Mouse (Mus musculus) lung, embryonic 16.5 days (tissue): ENCODE results near the gene Mnx1. TPM values are rescaled to one million over a fixed set of nuclear protein-coding genes. Genes with fewer than 3 reads are reported as not detected.
A peak's percentile ranks its signal among the peaks of the same experiment; 100 is the strongest.

Experiments used
- ATAC-seq: fragments of 200-750 bp; cut with Nextera tagmentation; 2 replicates; pipeline ENCODE4 v1.8.0; 2017; ENCODE audit warnings: low read depth, mild to moderate bottlenecking, moderate library complexity
- H3K27ac ChIP-seq: fragments of 300-500 bp; sonication (generic); 2 replicates; pipeline ENCODE4 v1.5.1; 2014; ENCODE audit warnings: mild to moderate bottlenecking, control low read depth, low read length
- H3K27me3 ChIP-seq: fragments of 300-500 bp; sonication (generic); 2 replicates; pipeline ENCODE4 v1.6.1; 2014; ENCODE audit warnings: low read depth, low read length, mixed read lengths; ENCODE audit not compliant: control insufficient read depth, insufficient read depth
- H3K36me3 ChIP-seq: fragments of 300-500 bp; sonication (generic); 2 replicates; pipeline ENCODE4 v1.6.1; 2014; ENCODE audit warnings: low read length; ENCODE audit not compliant: control insufficient read depth, insufficient read depth
- H3K4me1 ChIP-seq: fragments of 300-500 bp; sonication (generic); replicated peaks from 2 replicates; pipeline ENCODE4 v1.6.1; 2014; ENCODE audit warnings: low read length, mixed read lengths; ENCODE audit not compliant: control insufficient read depth, insufficient read depth
- H3K4me2 ChIP-seq: fragments of 300-500 bp; sonication (generic); 2 replicates; pipeline ENCODE4 v1.6.1; 2014; ENCODE audit warnings: low read depth, low read length, control low read depth
- H3K4me3 ChIP-seq: fragments of 300-500 bp; sonication (generic); 2 replicates; pipeline ENCODE4 v1.5.1; 2014; ENCODE audit warnings: mild to moderate bottlenecking, low read length, control low read depth
- H3K9ac ChIP-seq: fragments of 300-500 bp; sonication (generic); 2 replicates; pipeline ENCODE4 v1.6.1; 2014; ENCODE audit warnings: low read length, control low read depth
- H3K9me3 ChIP-seq: fragments of 300-500 bp; sonication (generic); 2 replicates; pipeline ENCODE4 v1.6.1; 2016; ENCODE audit warnings: low read length; ENCODE audit not compliant: control insufficient read depth
- WGBS: fragments of 180-500 bp; shearing (Covaris S2); extraction: QIAGEN DNeasy Blood & Tissue Kit; methylation state at CpG from one replicate; pipeline ENCODE4 v1.1.7; 2014; 5-methylcytosine and 5-hydroxymethylcytosine counted together
- polyA plus RNA-seq: library from polyadenylated mRNA; unstranded; fragments of >200 nt; fragmentation: Nextera tagmentation; extraction: Ambion mirVana; gene quantifications from 2 replicates; pipeline ENCODE4 v1.2.1, GENCODE M21; 2015

The Mnx1 gene
- not detected in 2 replicates for polyA plus RNA-seq

- H3K9ac ChIP-seq, result peak within 1 kb of the TSS; percentile 7; the same call in 1 of the 2 replicates
- no peak within 1 kb of the TSS for H3K27ac ChIP-seq
- peaks cover 12% of the 10 kb centered on the region for H3K4me1 ChIP-seq
- H3K9me3 ChIP-seq, result no peaks in the 10 kb centered on the region
- H3K4me3 ChIP-seq, result peak within 1 kb of the TSS; percentile 43
- under 1% methylated on average over 65 of the region's 65 CpGs for WGBS
- no peaks in the 10 kb centered on the region for H3K36me3 ChIP-seq
- peaks cover 97% of the 10 kb centered on the region for H3K27me3 ChIP-seq
- peak; percentile 51; the same call in 1 of the 2 replicates for ATAC-seq
- H3K4me2 ChIP-seq, result peak within 1 kb of the TSS; percentile 68
Measured at GRCm38 (mm10) chr5:29478208-29479197, at the start of gene Mnx1. TSS of gene Mnx1 (minus strand) at chr5:29478470.

GRCm38 (mm10) chr5:29516432-29516831 lies 38.2 kb upstream of the Mnx1 start:
- no peak overlapping the region for H3K4me3 ChIP-seq
- no peaks in the 10 kb centered on the region for H3K9me3 ChIP-seq
- no peak overlapping the region for H3K27ac ChIP-seq
- H3K36me3 ChIP-seq, result no peaks in the 10 kb centered on the region
- no peak for ATAC-seq
- no peak overlapping the region for H3K9ac ChIP-seq
- no peak overlapping the region for H3K4me2 ChIP-seq
- WGBS, result 74% methylated on average over 5 of the region's 5 CpGs
- no peaks in the 10 kb centered on the region for H3K27me3 ChIP-seq
- no peaks in the 10 kb centered on the region for H3K4me1 ChIP-seq

GRCm38 (mm10) chr5:29515888-29516287 lies 37.6 kb upstream of the Mnx1 start:
- no peak overlapping the region for H3K9ac ChIP-seq
- WGBS, result 74% methylated on average over 3 of the region's 3 CpGs

GRCm38 (mm10) chr5:29507013-29507412 lies 28.7 kb upstream of the Mnx1 start:
- ATAC-seq, result 0 out of 2 replicates have a peak, but pooled peaks have one; percentile 45
- no peak overlapping the region for H3K9ac ChIP-seq
- no peaks in the 10 kb centered on the region for H3K27me3 ChIP-seq
- WGBS, result 50% methylated on average over 3 of the region's 3 CpGs
- H3K27ac ChIP-seq, result no peak overlapping the region
- no peaks in the 10 kb centered on the region for H3K4me1 ChIP-seq
- no peak overlapping the region for H3K4me3 ChIP-seq
- no peaks in the 10 kb centered on the region for H3K36me3 ChIP-seq
- H3K4me2 ChIP-seq, result no peak overlapping the region
- no peaks in the 10 kb centered on the region for H3K9me3 ChIP-seq

More at GRCm38 (mm10) chr5:29515888-29516287, 37.6 kb upstream of the Mnx1 start:
- no peak overlapping the region for H3K27ac ChIP-seq
- H3K4me3 ChIP-seq, result no peak overlapping the region
- H3K36me3 ChIP-seq, result no peaks in the 10 kb centered on the region
- H3K9me3 ChIP-seq, result no peaks in the 10 kb centered on the region
- ATAC-seq, result no peak
- no peaks in the 10 kb centered on the region for H3K27me3 ChIP-seq
- H3K4me2 ChIP-seq, result no peak overlapping the region
- H3K4me1 ChIP-seq, result no peaks in the 10 kb centered on the region

GRCm38 (mm10) chr5:29487321-29487720 lies 9.1 kb upstream of the Mnx1 start:
- Histone ChIP-seq H3K9me3 (no peaks in the 10 kb centered on the region), H3K27ac (no peak overlapping the region), H3K27me3 (peaks cover 74% of the 10 kb centered on the region), H3K4me2 (no peak overlapping the region), H3K4me3 (no peak overlapping the region), H3K9ac (no peak overlapping the region), H3K4me1 (no peaks in the 10 kb centered on the region), H3K36me3 (no peaks in the 10 kb centered on the region)
- 24% methylated on average over 13 of the region's 13 CpGs for WGBS
- ATAC-seq, result no peak

GRCm38 (mm10) chr5:29485941-29486320 lies 7.7 kb upstream of the Mnx1 start:
- Histone ChIP-seq H3K4me1 (no peaks in the 10 kb centered on the region), H3K9me3 (no peaks in the 10 kb centered on the region), H3K4me2 (no peak overlapping the region), H3K9ac (no peak overlapping the region), H3K27ac (no peak overlapping the region), H3K27me3 (peaks cover 82% of the 10 kb centered on the region), H3K36me3 (no peaks in the 10 kb centered on the region), H3K4me3 (no peak overlapping the region)
- WGBS, result 3% methylated on average over 10 of the region's 10 CpGs
- no peak for ATAC-seq

- 1% methylated on average over 38 of the region's 38 CpGs for WGBS
- no peaks in the 10 kb centered on the region for H3K9me3 ChIP-seq
- H3K27ac ChIP-seq, result no peak overlapping the region
- no peak overlapping the region for H3K9ac ChIP-seq
- H3K4me1 ChIP-seq, result no peaks in the 10 kb centered on the region
- H3K36me3 ChIP-seq, result no peaks in the 10 kb centered on the region
- no peak overlapping the region for H3K4me3 ChIP-seq
- peaks cover 88% of the 10 kb centered on the region for H3K27me3 ChIP-seq
- no peak overlapping the region for H3K4me2 ChIP-seq
- ATAC-seq, result no peak
Measured at GRCm38 (mm10) chr5:29484965-29485940, 7.0 kb upstream of the Mnx1 start.

- H3K9ac ChIP-seq, result no peak overlapping the region
- H3K4me3 ChIP-seq, result no peak overlapping the region
- H3K27me3 ChIP-seq, result peaks cover 93% of the 10 kb centered on the region
- 10% methylated on average over 4 of the region's 4 CpGs for WGBS
- no peaks in the 10 kb centered on the region for H3K4me1 ChIP-seq
- ATAC-seq, result no peak
- H3K27ac ChIP-seq, result no peak overlapping the region
- no peaks in the 10 kb centered on the region for H3K9me3 ChIP-seq
- H3K36me3 ChIP-seq, result no peaks in the 10 kb centered on the region
- no peak overlapping the region for H3K4me2 ChIP-seq
Measured at GRCm38 (mm10) chr5:29483801-29484200, 5.5 kb upstream of the Mnx1 start.
